32 mouse cellular contexts compared by ENCODE assay signal in genomic region chr12:25086966-25087365, GRCm38 (mm10). TPM values are rescaled to one million over a fixed set of nuclear protein-coding genes. Genes with fewer than 3 reads are reported as not detected.
DNase-seq lines count a peak whose midpoint lies in the region; ATAC-seq lines count a peak whose summit lies in the region.
"Had no signal": no experiment of that assay in that cellular context is flagged by ENCODE, and none has a peak within 500 bp of the region (broad histone marks: within the 10 kb centered on the region; RNA-seq: fewer than 3 reads in every experiment).

No protein-coding gene starts in this region.

- no peak overlapping the region for H3K4me2 ChIP-seq in kidney, embryonic 14.5 days (replicated peaks; ENCODE audit: low read depth, low read length)
- no peak overlapping the region for H3K4me2 ChIP-seq in limb, embryonic 13.5 days (replicated peaks)
- H3K4me2 ChIP-seq: forebrain, embryonic 13.5 days; heart, embryonic 11.5 days; hindbrain, embryonic 13.5 days; midbrain, embryonic 13.5 days; neural tube, embryonic 12.5 days had no signal

- peak; percentile 51 for DNase-seq in kidney, adult 11 months
- DNase-seq in limb, embryonic 10.5 days (ENCODE audit: low spot score), result no peak
- DNase-seq in NIH3T3 (ENCODE audit: low read depth), result peak; percentile 25
- DNase-seq in kidney, postnatal 14 days, result peak; percentile 28
- DNase-seq in gastrocnemius, postnatal 4 days (ENCODE audit: low spot score in 2 of 2), result no peak
- DNase-seq: adrenal gland, adult 2 months; adrenal gland, postnatal 36 days; cerebellum, adult 2 months; cerebellum, postnatal 36 days; gastrocnemius, postnatal 14 days; heart, adult 11 months; heart, postnatal 36 days; liver; lung, adult 2 months; lung, postnatal 4 days; right cerebral cortex, adult 18-20 months; thymus, adult 18-20 months; thymus, postnatal 25 days had no signal

- H3K27ac ChIP-seq in kidney, embryonic 14.5 days (ENCODE audit: low read depth, low read length), result no peak overlapping the region
- no peak overlapping the region for H3K27ac ChIP-seq in limb, embryonic 13.5 days
- H3K27ac ChIP-seq in limb, embryonic 10.5 days, result no peak overlapping the region
- H3K27ac ChIP-seq: forebrain, embryonic 13.5 days; hindbrain, embryonic 13.5 days; layer of hippocampus, adult 2 months; liver, embryonic 14.5 days; midbrain, embryonic 13.5 days; neural tube, embryonic 12.5 days; stomach, postnatal 0 days had no signal

- no peaks in the 10 kb centered on the region for H3K27me3 ChIP-seq in kidney, embryonic 14.5 days (ENCODE audit: control insufficient read depth, insufficient read depth, low read length)
- H3K27me3 ChIP-seq in limb, embryonic 13.5 days, result no peaks in the 10 kb centered on the region
- H3K27me3 ChIP-seq in limb, embryonic 10.5 days (ENCODE audit: low read depth, poor library complexity, severe bottlenecking), result no peaks in the 10 kb centered on the region
- H3K27me3 ChIP-seq: forebrain, embryonic 13.5 days; neural tube, embryonic 12.5 days had no signal

- ATAC-seq in kidney, embryonic 14.5 days (ENCODE audit: low FRiP score, low TSS enrichment), result no peak
- ATAC-seq in limb, embryonic 13.5 days (ENCODE audit: low FRiP score, low read depth), result no peak
- no peak for ATAC-seq in monocyte, adult 5-6 weeks (replicated peaks; ENCODE audit: insufficient number of reproducible peaks, low FRiP score, low TSS enrichment, poor library complexity, severe bottlenecking)
- ATAC-seq: activated CD4-positive, CD25-positive, alpha-beta regulatory T cell, adult 4 months; forebrain, embryonic 13.5 days; intestine, embryonic 16.5 days; midbrain, embryonic 13.5 days had no signal

- 0 out of 2 replicates have a peak, but pooled peaks cover 6% of the 10 kb centered on the region for H3K4me1 ChIP-seq in kidney, embryonic 14.5 days (ENCODE audit: control insufficient read depth, insufficient read depth, low read length)
- peaks cover 15% of the 10 kb centered on the region; the same call in 1 of the 2 replicates for H3K4me1 ChIP-seq in limb, embryonic 13.5 days
- peaks cover 37% of the 10 kb centered on the region for H3K4me1 ChIP-seq in limb, embryonic 10.5 days
- H3K4me1 ChIP-seq: hindbrain, embryonic 13.5 days; midbrain, embryonic 13.5 days; neural tube, embryonic 12.5 days had no signal

- no peak overlapping the region for H3K9ac ChIP-seq in kidney, embryonic 14.5 days (ENCODE audit: low read depth, low read length)
- H3K9ac ChIP-seq in limb, embryonic 13.5 days, result peak overlapping the region; percentile 45
- H3K9ac ChIP-seq: forebrain, embryonic 13.5 days; hindbrain, embryonic 13.5 days; liver, embryonic 14.5 days; midbrain, embryonic 13.5 days; neural tube, embryonic 12.5 days had no signal

- H3K4me3 ChIP-seq in kidney, embryonic 14.5 days (ENCODE audit: low read length), result no peak overlapping the region
- H3K4me3 ChIP-seq in limb, embryonic 13.5 days, result no peak overlapping the region
- no peak overlapping the region for H3K4me3 ChIP-seq in limb, embryonic 10.5 days
- H3K4me3 ChIP-seq: forebrain, embryonic 13.5 days; hindbrain, embryonic 13.5 days; layer of hippocampus, adult 2 months; megakaryocyte, embryonic 14.5 days; midbrain, embryonic 13.5 days; neural tube, embryonic 12.5 days had no signal

- WGBS in kidney, embryonic 14.5 days, result 50% methylated on average over 4 of the region's 4 CpGs
- WGBS in limb, embryonic 13.5 days, result 32% methylated on average over 4 of the region's 4 CpGs
- 57% methylated on average over 4 of the region's 4 CpGs for WGBS in limb, embryonic 10.5 days

- H3K36me3 ChIP-seq in kidney, embryonic 14.5 days (ENCODE audit: control insufficient read depth, insufficient read depth, low read length), result no peaks in the 10 kb centered on the region
- H3K36me3 ChIP-seq in limb, embryonic 13.5 days, result no peaks in the 10 kb centered on the region
- H3K36me3 ChIP-seq in limb, embryonic 10.5 days, result no peaks in the 10 kb centered on the region
- H3K36me3 ChIP-seq: hindbrain, embryonic 13.5 days; midbrain, embryonic 13.5 days; neural tube, embryonic 12.5 days had no signal

- H3K9me3 ChIP-seq in kidney, embryonic 14.5 days (ENCODE audit: control insufficient read depth, low read length), result no peaks in the 10 kb centered on the region
- no peaks in the 10 kb centered on the region for H3K9me3 ChIP-seq in limb, embryonic 13.5 days
- no peaks in the 10 kb centered on the region for H3K9me3 ChIP-seq in limb, embryonic 10.5 days (replicated peaks)
- H3K9me3 ChIP-seq: forebrain, embryonic 13.5 days; hindbrain, embryonic 13.5 days; midbrain, embryonic 13.5 days; neural tube, embryonic 12.5 days had no signal

RNA-seq across cellular contexts. Expression of gene Id2, which starts 10.0 kb away (rescaled TPM):
- 577 and 698 TPM in 2 replicates for polyA plus RNA-seq in kidney, embryonic 14.5 days (2014; fragmentation: Nextera tagmentation; extraction: Ambion mirVana)
- 388 and 402 TPM in 2 replicates for polyA plus RNA-seq in limb, embryonic 13.5 days (2015; fragmentation: Nextera tagmentation; extraction: Ambion mirVana)
- 273 and 313 TPM in 2 replicates for polyA plus RNA-seq in limb, embryonic 10.5 days (2016; fragmentation: Nextera tagmentation; extraction: Ambion mirVana)
- 10 to 100 TPM; 18.8 to 23.9 TPM for total RNA-seq in gastrocnemius, postnatal 4 days (2021)
- total RNA-seq in monocyte, adult 5-6 weeks (2017), result 239 to 512 TPM (median 247 TPM) in 3 replicates

Comparison
In these comparisons a context has a peak if more than half of its experiments do, and no peak if none do; other contexts are left out.
1. DNase-seq: peak in kidney, adult 11 months (single experiment), NIH3T3 (single experiment) and kidney, postnatal 14 days (single experiment); none in limb, embryonic 10.5 days (single experiment) and gastrocnemius, postnatal 4 days (0 of 2).